Mouse (Mus musculus) C2C12 (cell line): ENCODE results near the gene Zp2. TPM values are rescaled to one million over a fixed set of nuclear protein-coding genes. Genes with fewer than 3 reads are reported as not detected.

ENCODE experiments used
- H3K27me3 ChIP-seq: one replicate; pipeline ENCODE4 v1.6.1; 2011; ENCODE audit not compliant: control insufficient read depth, insufficient read depth, insufficient read length
- H3K36me3 ChIP-seq: one replicate; pipeline ENCODE4 v1.6.1; 2011; ENCODE audit not compliant: control insufficient read depth, insufficient read depth
- H3K4me3 ChIP-seq: one replicate; pipeline ENCODE4 v1.5.1; 2011; ENCODE audit warnings: mild to moderate bottlenecking, control low read depth; ENCODE audit not compliant: poor library complexity, insufficient read depth, severe bottlenecking
- H3K79me2 ChIP-seq: one replicate; pipeline ENCODE4 v1.6.1; 2011; ENCODE audit not compliant: control insufficient read depth, insufficient read depth
- H3K79me3 ChIP-seq: one replicate; pipeline ENCODE4 v1.6.1; 2011; ENCODE audit warnings: low read depth, control low read depth
- H3ac ChIP-seq: one replicate; pipeline ENCODE3; 2011; ENCODE audit warnings: low read depth; ENCODE audit not compliant: control insufficient read depth, insufficient read length
- CEBPB ChIP-seq: IDR thresholded peaks from one replicate; pipeline ENCODE4 v1.6.1; 2011; ENCODE audit warnings: low read depth, mild to moderate bottlenecking, control low read depth, moderate library complexity
- CTCF ChIP-seq: IDR thresholded peaks from one replicate; pipeline ENCODE4 v1.5.1; 2011; ENCODE audit not compliant: control insufficient read depth, insufficient read depth, insufficient read length
- FOSL1 ChIP-seq: IDR thresholded peaks from one replicate; pipeline ENCODE4 v1.8.0; 2011; ENCODE audit warnings: mild to moderate bottlenecking, low read length; ENCODE audit not compliant: poor library complexity, insufficient read depth, severe bottlenecking
- MAX ChIP-seq: IDR thresholded peaks from one replicate; pipeline ENCODE4 v1.6.1; 2011; ENCODE audit warnings: mild to moderate bottlenecking, control low read depth
- MYOD1 ChIP-seq: IDR thresholded peaks from one replicate; pipeline ENCODE4 v1.6.1; 2011; ENCODE audit warnings: low read depth; ENCODE audit not compliant: control insufficient read depth, insufficient read length
- MYOG ChIP-seq: IDR thresholded peaks from one replicate; pipeline ENCODE4 v1.6.1; 2011; ENCODE audit not compliant: control insufficient read depth, insufficient read length; ENCODE audit errors: extremely low read depth
- USF1 ChIP-seq: IDR thresholded peaks from one replicate; pipeline ENCODE4 v1.6.1; 2011; ENCODE audit warnings: low read depth, mild to moderate bottlenecking, control low read depth, moderate library complexity
- polyA plus RNA-seq: library from polyadenylated mRNA; unstranded; fragments of >200 nt; fragmentation: generic; extraction: Trizol; gene quantifications from one replicate; pipeline ENCODE4 v1.2.1, GENCODE M21; 2012; ENCODE audit warnings: missing spikeins

The Zp2 gene
- polyA plus RNA-seq, 1 experiment: not detected

DNA sequence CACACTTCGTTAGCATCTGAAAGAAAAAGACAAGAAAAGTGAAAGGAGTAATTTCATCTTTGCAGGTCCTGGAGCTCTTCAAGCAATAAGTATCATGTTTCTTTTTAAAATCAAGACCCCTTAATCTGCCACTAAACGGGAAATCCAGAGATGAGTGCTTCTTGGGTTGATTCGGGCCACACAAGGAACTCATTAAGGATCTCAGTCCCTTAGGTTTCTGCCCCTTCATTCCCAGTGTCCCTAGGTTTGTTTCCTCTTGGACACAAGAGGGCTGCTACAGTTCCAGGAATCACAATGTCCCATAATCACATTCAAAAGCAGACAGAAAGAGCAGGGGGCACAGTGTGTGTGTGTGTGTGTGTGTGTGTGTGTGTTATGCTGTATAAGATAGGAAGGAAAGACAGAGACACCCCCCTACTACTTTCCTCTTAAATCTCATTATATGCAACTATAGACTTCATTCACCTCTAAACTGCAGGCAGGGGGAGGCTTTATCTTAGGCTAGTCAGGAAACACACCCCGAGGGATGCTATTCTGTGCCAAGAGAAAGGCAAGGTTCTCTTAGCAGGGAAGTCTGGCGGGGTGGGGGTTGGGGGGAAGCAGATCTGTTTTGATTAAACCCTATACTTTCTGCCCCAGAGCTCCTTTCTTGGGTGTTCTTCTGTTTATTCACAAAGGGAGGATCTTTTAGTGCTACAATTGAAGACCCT lies 18.0 kb downstream of the Zp2 start:
- Histone ChIP-seq H3K79me2 (no peaks in the 10 kb centered on the region), H3K36me3 (no peaks in the 10 kb centered on the region), H3K79me3 (no peaks in the 10 kb centered on the region), H3K4me3 (no peak overlapping the region), H3K27me3 (no peaks in the 10 kb centered on the region), H3ac (no peak overlapping the region)
- TF ChIP-seq CEBPB: no peak
- TF ChIP-seq MYOG: no peak
- TF ChIP-seq FOSL1: no peak
- TF ChIP-seq USF1: no peak
- TF ChIP-seq CTCF: no peak
- TF ChIP-seq MYOD1: no peak
- no peak for TF ChIP-seq MAX

- Histone ChIP-seq H3K27me3 (no peaks in the 10 kb centered on the region), H3ac (no peak overlapping the region), H3K79me3 (no peaks in the 10 kb centered on the region), H3K79me2 (no peaks in the 10 kb centered on the region), H3K36me3 (no peaks in the 10 kb centered on the region), H3K4me3 (no peak overlapping the region)
- TF ChIP-seq MAX (no peak), FOSL1 (no peak), MYOG (no peak), MYOD1 (no peak), CEBPB (no peak), CTCF (no peak), USF1 (no peak)
Observed at GRCm38 (mm10) chr7:120124844-120125243, 20.2 kb downstream of the Zp2 start.

GRCm38 (mm10) chr7:120123776-120124175 lies 21.3 kb downstream of the Zp2 start:
- Histone ChIP-seq H3ac (no peak overlapping the region), H3K36me3 (no peaks in the 10 kb centered on the region), H3K79me2 (no peaks in the 10 kb centered on the region), H3K79me3 (no peaks in the 10 kb centered on the region), H3K4me3 (no peak overlapping the region), H3K27me3 (no peaks in the 10 kb centered on the region)
- no peak for TF ChIP-seq MYOG
- TF ChIP-seq MAX: no peak
- no peak for TF ChIP-seq MYOD1
- no peak for TF ChIP-seq FOSL1
- no peak for TF ChIP-seq USF1
- TF ChIP-seq CEBPB: no peak
- no peak for TF ChIP-seq CTCF

DNA sequence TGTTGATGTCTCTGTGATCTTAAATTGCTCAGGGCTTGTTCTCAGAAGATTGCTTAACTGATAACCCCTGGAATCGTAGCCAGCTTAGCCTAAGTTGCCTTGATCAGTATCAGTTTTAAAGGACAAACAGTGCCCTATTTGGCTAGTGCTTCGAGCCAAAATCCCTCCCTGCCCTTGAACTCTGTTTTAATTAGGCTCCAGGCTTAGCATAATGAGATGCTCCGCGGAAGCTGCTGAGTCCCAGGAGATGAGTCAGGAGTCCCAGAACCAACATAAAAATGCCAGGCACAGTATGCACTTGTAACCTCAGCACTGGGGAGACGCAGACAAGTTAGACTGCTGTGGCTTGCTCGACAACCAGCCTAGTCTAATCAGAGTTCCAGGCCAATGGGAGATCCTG lies 27.6 kb downstream of the Zp2 start:
- TF ChIP-seq CEBPB (no peak), MAX (no peak), MYOG (no peak), MYOD1 (no peak), USF1 (no peak), FOSL1 (no peak), CTCF (no peak)
- no peaks in the 10 kb centered on the region for H3K79me3 ChIP-seq
- H3K27me3 ChIP-seq: no peaks in the 10 kb centered on the region
- no peak overlapping the region for H3K4me3 ChIP-seq
- H3K36me3 ChIP-seq: no peaks in the 10 kb centered on the region
- H3ac ChIP-seq: no peak overlapping the region
- H3K79me2 ChIP-seq: no peaks in the 10 kb centered on the region

GRCm38 (mm10) chr7:120116976-120117375 lies 28.1 kb downstream of the Zp2 start:
- Histone ChIP-seq H3K36me3 (no peaks in the 10 kb centered on the region), H3K79me2 (no peaks in the 10 kb centered on the region), H3K79me3 (no peaks in the 10 kb centered on the region), H3ac (no peak overlapping the region), H3K27me3 (no peaks in the 10 kb centered on the region), H3K4me3 (no peak overlapping the region)
- TF ChIP-seq MYOG (no peak), MYOD1 (no peak), MAX (no peak), CEBPB (no peak), USF1 (no peak), FOSL1 (no peak), CTCF (no peak)

DNA sequence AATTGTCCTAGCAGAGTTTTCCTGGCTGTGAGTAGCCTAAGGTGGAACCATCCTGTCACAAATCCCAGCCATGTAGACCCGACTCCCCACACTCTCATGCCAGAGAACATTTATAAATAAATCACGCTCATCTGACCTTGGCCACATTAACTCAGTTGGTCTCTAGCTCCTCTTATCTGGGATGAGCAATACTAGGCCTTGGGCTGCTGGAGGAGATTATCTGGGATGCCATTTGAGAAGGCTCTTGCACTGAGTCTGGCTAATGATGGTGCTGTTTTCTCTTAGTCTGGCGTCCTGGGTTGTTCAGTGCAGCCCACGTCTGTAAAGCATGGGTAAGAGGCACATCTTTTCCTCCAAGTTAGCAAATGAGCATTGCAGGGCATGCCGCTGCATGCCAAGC lies 35.4 kb downstream of the Zp2 start:
- Histone ChIP-seq H3K79me2 (no peaks in the 10 kb centered on the region), H3ac (no peak overlapping the region), H3K79me3 (no peaks in the 10 kb centered on the region), H3K4me3 (no peak overlapping the region), H3K36me3 (no peaks in the 10 kb centered on the region), H3K27me3 (no peaks in the 10 kb centered on the region)
- TF ChIP-seq CTCF: no peak
- TF ChIP-seq USF1: no peak
- no peak for TF ChIP-seq FOSL1
- TF ChIP-seq MYOG: no peak
- TF ChIP-seq MYOD1: no peak
- TF ChIP-seq CEBPB: no peak
- no peak for TF ChIP-seq MAX
